ENCODE assay signal across 14 mouse cellular contexts in genomic region chr6:98797373-98797772, GRCm38 (mm10).
A peak's percentile ranks its signal among the peaks of the same experiment; 100 is the strongest.
DNase-seq lines count a peak whose midpoint lies in the region; ATAC-seq and TF ChIP-seq lines count a peak whose summit lies in the region.
"Had no signal": no experiment of that assay in that cellular context is flagged by ENCODE, and none has a peak within 500 bp of the region (broad histone marks: within the 10 kb centered on the region; RNA-seq: fewer than 3 reads in every experiment).

No protein-coding gene starts in this region.

- 60% methylated on average over 6 of the region's 6 CpGs for WGBS in heart, embryonic 12.5 days
- WGBS in lung, postnatal 0 days: 26% methylated on average over 6 of the region's 6 CpGs

- H3K9ac ChIP-seq in heart, embryonic 12.5 days: no peak overlapping the region
- H3K9ac ChIP-seq in lung, postnatal 0 days (replicated peaks; ENCODE audit: low read depth): no peak overlapping the region
- H3K9ac ChIP-seq: hindbrain, embryonic 13.5 days; limb, embryonic 15.5 days; midbrain, embryonic 12.5 days; neural tube, embryonic 15.5 days had no signal

- no peak for TF ChIP-seq CTCF in lung, postnatal 0 days (IDR thresholded peaks at IDR 0.05)

- no peak overlapping the region for H3K4me2 ChIP-seq in heart, embryonic 12.5 days
- peak overlapping the region; percentile 11; the same call in 1 of the 2 replicates for H3K4me2 ChIP-seq in lung, postnatal 0 days (replicated peaks; ENCODE audit: low read depth, low read length)
- H3K4me2 ChIP-seq: hindbrain, embryonic 13.5 days; limb, embryonic 15.5 days; midbrain, embryonic 12.5 days; neural tube, embryonic 15.5 days had no signal

- peak; percentile 96 for TF ChIP-seq EP300 in lung, postnatal 0 days (IDR thresholded peaks at IDR 0.05)

- no peaks in the 10 kb centered on the region for H3K36me3 ChIP-seq in heart, embryonic 12.5 days
- H3K36me3 ChIP-seq in lung, postnatal 0 days (ENCODE audit: insufficient read depth, low read length): no peaks in the 10 kb centered on the region
- H3K36me3 ChIP-seq: hindbrain, embryonic 13.5 days; limb, embryonic 15.5 days; midbrain, embryonic 12.5 days; neural tube, embryonic 15.5 days had no signal

- H3K27ac ChIP-seq in heart, embryonic 12.5 days (ENCODE audit: poor library complexity, severe bottlenecking): 0 out of 2 replicates have a peak overlapping the region, but pooled peaks have one; percentile 15
- H3K27ac ChIP-seq in lung, postnatal 0 days (ENCODE audit: low read length): 0 out of 2 replicates have a peak overlapping the region, but pooled peaks have one; percentile 22
- H3K27ac ChIP-seq: hindbrain, embryonic 13.5 days; limb, embryonic 15.5 days; midbrain, embryonic 12.5 days; neural tube, embryonic 15.5 days had no signal

- intact Hi-C loops in heart, postnatal 25 days (cut with DNase I): no loop called here

- no peak for DNase-seq in heart, postnatal 25 days (ENCODE audit: low spot score)
- DNase-seq in right cerebral cortex, postnatal 14 days: peak; percentile 12
- DNase-seq in right cerebral cortex, postnatal 36 days (ENCODE audit: low spot score in 2 of 2): no peak
- peak; percentile 87 for DNase-seq in lung, postnatal 0 days (ENCODE audit: low spot score)
- no peak for DNase-seq in retina, embryonic 14.5 days (ENCODE audit: low spot score)
- no peak for DNase-seq in T-cell, adult 2 months (ENCODE audit: low spot score)
- DNase-seq: spleen, adult 18-20 months; thymus, postnatal 4 days had no signal

- H3K4me3 ChIP-seq in heart, embryonic 12.5 days: no peak overlapping the region
- no peak overlapping the region for H3K4me3 ChIP-seq in lung, postnatal 0 days (ENCODE audit: low read depth, low read length)
- H3K4me3 ChIP-seq: hindbrain, embryonic 13.5 days; limb, embryonic 15.5 days; midbrain, embryonic 12.5 days; neural tube, embryonic 15.5 days had no signal

- H3K27me3 ChIP-seq in heart, embryonic 12.5 days (replicated peaks): no peaks in the 10 kb centered on the region
- H3K27me3 ChIP-seq in lung, postnatal 0 days (replicated peaks; ENCODE audit: insufficient read depth, low read length): no peaks in the 10 kb centered on the region
- H3K27me3 ChIP-seq: hindbrain, embryonic 13.5 days; limb, embryonic 15.5 days; midbrain, embryonic 12.5 days; neural tube, embryonic 15.5 days had no signal

- no peak for ATAC-seq in heart, embryonic 12.5 days (ENCODE audit: insufficient number of reproducible peaks, low FRiP score)
- ATAC-seq in lung, postnatal 0 days: peak; percentile 92
- ATAC-seq in megakaryocyte, adult 5-6 weeks (ENCODE audit: poor library complexity, severe bottlenecking): no peak

- peaks cover 13% of the 10 kb centered on the region for H3K4me1 ChIP-seq in heart, embryonic 12.5 days (replicated peaks)
- no peaks in the 10 kb centered on the region for H3K4me1 ChIP-seq in lung, postnatal 0 days (ENCODE audit: insufficient read depth, low read depth, low read length)
- H3K4me1 ChIP-seq: neural tube, embryonic 15.5 days had no signal

- no peaks in the 10 kb centered on the region for H3K9me3 ChIP-seq in heart, embryonic 12.5 days (replicated peaks)
- H3K9me3 ChIP-seq in lung, postnatal 0 days (ENCODE audit: low read length): no peaks in the 10 kb centered on the region
- H3K9me3 ChIP-seq: hindbrain, embryonic 13.5 days; limb, embryonic 15.5 days; midbrain, embryonic 12.5 days; neural tube, embryonic 15.5 days had no signal

Comparison
In these comparisons a context has a peak if more than half of its experiments do, and no peak if none do; other contexts are left out.
1. DNase-seq: peak in right cerebral cortex, postnatal 14 days (single experiment) and lung, postnatal 0 days (single experiment); none in heart, postnatal 25 days (single experiment), right cerebral cortex, postnatal 36 days (0 of 2), retina, embryonic 14.5 days (single experiment) and T-cell, adult 2 months (single experiment).